Mouse (Mus musculus) telencephalon, adult 2 months (tissue): ENCODE data around the gene Ahnak.
"Not testable (repeated sequence)": the region's sequence is repeated elsewhere in the genome, so short reads cannot be mapped to it uniquely, and the experiment has no call there.

Source experiments
- DNase-seq: peaks from one replicate; pipeline ENCODE4 v3.0.0-alpha.2; 2011; ENCODE audit warnings: low read depth, low spot score

Gene Ahnak

DNA sequence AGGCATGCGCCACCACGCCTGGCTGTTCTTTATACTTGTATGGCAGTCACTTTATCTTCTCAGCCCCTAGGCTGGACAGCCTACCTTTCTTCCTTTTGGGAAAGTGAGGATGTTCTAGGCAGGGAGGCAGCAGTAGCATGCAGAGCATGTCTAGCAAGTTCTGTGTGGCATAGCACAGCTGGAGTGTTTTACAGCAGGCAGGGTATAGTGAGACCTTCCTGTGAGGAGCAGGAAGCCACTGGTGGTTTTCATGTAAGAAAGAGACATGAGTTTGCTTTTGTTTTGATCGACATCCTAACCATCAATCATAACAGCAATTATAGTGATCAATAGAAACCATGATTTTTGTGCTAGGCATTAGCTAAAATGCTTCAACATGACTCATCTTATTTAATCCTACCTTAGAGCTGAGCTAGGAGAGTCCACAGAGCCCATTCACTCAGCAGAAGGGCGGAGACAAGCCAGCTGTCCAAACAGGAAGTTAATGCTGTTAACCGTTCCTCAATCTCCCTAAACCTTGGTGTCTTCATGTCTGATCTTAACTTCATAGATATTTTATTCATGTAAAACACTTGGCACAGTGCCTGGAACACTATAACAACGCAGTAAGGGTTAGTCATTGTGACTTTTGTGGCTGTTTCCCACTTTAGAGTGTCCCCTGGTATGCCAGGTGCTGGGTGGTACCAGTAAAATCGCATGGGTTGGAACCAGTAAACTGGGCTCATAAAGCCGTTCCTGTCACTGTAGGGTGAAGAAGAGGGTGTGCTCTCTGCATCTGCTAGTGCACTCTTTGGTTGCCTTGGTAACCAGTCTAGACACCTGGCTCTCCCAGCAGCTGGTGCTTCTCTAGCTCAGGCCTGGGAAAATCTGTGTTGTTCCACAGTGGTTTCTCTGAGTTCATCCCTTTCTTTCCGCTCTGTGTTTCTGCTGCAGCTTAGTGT lies 76.8 kb downstream of the Ahnak start:
- DNase-seq = peak; percentile 68

DNA sequence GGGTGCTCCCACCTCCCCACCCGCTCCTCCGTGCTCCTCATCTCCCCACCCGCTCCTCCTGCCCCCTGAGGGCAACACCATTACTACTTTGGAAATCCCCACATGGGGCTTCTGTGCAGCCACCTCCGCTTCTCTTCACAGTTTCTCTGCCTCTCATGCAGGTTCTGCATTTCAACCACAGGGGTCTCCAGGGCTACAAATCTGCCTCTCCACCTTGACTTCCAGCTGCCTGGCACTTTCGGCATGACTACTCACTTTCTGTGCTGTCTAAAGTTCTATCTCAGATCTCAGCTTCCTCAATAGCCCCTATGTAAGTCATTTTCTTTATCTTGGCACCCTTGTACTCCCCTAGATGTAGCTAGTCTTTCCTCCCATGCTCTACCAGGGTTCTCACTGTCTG lies 78.2 kb downstream of the Ahnak start:
- DNase-seq = no peak

DNA sequence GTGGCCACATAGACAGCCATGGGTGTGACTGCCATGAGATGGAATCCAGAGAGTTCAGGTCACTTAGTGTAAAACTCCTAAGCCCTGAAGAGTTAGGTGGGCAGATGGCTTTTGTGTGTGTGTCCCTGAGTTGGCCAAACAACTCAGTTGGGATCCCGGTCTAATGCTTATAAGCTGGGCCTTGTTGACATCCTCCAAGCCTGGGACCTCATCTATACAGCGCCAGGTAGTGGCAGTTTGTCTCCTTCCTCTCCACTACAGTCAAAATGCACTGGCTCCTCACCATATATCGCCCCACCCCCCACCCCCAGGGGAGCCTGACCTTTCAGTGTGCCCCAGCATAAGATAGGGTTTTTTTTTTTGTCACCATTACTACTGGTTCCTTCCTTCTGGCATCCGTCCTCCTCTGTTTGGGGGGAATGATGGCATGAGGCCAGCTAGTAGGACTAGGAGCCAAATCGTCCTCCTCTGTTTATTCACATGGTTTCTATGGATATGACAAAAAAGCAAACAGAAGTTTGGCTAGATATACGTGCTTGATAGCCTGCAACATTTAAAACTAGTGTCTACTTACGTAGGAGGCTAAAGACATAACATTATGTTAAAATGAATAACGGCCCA lies 80.7 kb downstream of the Ahnak start:
- no peak for DNase-seq

DNA sequence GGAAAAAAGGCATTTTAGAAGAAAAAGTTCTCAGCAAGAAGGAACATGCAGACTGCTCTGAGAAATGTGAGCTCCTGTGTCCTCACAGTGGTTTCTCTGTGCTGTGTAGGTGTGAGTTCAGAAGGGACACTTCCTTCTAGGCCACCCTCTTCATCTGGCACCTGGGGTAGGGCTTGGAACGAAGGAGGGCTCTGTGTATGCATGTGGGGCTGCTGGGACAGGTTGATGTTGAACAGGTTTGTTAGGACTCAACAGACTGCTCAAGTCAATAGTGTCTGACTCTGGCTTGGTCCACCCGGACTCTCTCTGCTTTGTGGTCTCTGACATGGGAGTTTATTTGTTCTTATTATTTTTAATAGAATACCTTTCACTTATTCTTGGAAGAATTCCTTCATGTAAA lies 81.2 kb downstream of the Ahnak start:
- no peak for DNase-seq

GRCm38 (mm10) chr19:9071456-9072156 lies 82.5 kb downstream of the Ahnak start:
- no peak for DNase-seq

- no peak for DNase-seq
Observed at GRCm38 (mm10) chr19:9072157-9072530, 83.1 kb downstream of the Ahnak start.

- no peak for DNase-seq
Observed at GRCm38 (mm10) chr19:9073776-9074411, 84.8 kb downstream of the Ahnak start.

DNA sequence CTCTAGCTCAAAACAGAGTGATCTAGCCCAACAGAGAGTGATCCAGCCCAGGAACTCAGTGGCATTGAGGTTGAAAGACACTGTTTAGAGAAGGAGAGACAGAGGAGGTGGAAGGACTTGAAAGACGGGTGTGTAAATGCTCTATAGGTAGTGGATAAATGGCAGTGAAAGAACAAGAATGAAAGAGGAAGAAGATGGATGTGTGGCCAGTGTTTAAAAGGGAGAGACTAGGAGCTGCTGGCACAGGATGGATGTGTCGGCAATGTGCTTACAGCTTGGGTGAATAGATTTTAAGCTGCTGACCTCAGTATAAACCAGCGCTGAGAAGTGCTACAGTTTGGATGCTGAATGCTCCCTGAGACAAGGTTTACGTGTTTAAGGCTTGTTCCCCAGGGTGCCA lies 85.3 kb downstream of the Ahnak start:
- no peak for DNase-seq

- no peak for DNase-seq
Observed at GRCm38 (mm10) chr19:9075558-9075957, 86.5 kb downstream of the Ahnak start.

GRCm38 (mm10) chr19:9076035-9076434 lies 87.0 kb downstream of the Ahnak start:
- DNase-seq = no peak

DNA sequence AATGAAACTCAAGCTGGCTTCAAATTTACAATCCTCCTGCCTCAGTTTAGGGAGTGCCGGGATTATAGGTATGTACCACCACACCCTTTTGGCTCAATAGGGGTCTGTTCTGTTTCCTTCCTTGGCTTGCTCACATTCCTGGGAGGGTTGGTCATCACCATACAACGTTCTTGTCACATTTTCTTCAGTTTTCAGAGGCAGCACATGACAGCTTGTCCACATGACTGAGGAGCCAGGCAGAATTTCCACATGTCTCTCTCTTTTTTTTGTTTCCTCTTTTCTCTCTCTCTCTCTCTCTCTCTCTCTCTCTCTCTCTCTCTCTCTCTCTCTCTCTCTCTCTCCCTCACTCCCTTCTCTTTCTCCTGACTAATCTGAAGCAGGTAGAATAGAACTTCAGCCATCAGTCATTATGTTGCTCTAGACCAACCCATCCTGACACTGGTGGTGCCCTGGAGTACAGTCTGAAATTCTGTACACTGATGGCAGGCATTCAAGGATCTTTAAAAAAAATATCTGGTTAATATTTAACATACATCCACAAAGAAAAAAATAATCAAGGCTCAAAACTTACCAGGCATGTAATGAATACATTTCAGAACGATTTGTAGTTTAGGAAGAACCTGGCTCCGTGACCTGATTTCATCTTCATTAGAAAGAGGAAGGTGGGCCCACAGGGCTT lies 88.0 kb downstream of the Ahnak start:
- no peak for DNase-seq

- DNase-seq = no peak
Observed at GRCm38 (mm10) chr19:9079916-9080315, 90.8 kb downstream of the Ahnak start.

DNA sequence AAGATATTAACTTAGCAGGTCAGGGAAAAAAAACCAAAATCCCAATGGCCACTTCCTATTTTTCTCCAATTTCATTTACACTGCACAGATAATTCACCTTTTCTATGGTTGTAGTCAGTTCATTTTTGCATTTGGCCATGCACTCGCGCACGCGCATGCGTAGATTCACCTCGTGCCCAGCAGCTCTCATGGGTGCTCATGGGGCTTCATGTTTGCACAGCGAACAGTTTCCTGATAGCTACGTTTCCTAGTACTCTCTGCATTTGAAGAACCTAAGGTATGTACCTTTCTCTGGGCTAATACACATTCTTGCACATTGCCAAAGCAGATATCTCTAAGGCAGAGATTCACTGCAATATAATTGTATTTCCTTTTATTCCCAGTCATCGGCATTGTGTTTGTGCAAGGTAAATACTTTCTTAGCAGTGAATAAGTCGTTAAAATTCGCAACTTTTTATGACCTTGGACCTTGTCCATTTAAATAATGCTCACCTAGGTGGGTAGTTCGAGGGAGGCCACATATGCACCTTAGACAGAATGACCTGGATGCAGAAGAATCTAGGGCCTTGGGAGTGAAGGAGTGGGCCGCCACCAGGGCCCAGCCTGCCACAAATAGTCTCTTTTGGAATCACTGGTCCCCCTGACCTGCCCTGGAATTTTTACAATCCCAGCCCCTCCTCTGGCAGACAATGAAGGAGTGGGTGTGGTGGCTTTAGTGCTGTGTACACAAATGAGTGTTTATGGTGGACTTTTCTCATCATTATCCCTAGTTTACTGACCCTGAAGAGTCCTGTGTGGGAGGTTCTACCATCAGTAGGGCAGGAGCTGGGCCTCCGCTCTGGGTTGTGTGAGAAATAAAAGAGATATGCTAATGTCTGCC lies 92.5 kb downstream of the Ahnak start:
- no peak for DNase-seq

- no peak for DNase-seq
Observed at GRCm38 (mm10) chr19:9082191-9083009, 93.3 kb downstream of the Ahnak start.

GRCm38 (mm10) chr19:9083010-9083355 lies 93.9 kb downstream of the Ahnak start:
- DNase-seq = no peak

GRCm38 (mm10) chr19:9083892-9084291 lies 94.8 kb downstream of the Ahnak start:
- DNase-seq = not testable (repeated sequence)

DNA sequence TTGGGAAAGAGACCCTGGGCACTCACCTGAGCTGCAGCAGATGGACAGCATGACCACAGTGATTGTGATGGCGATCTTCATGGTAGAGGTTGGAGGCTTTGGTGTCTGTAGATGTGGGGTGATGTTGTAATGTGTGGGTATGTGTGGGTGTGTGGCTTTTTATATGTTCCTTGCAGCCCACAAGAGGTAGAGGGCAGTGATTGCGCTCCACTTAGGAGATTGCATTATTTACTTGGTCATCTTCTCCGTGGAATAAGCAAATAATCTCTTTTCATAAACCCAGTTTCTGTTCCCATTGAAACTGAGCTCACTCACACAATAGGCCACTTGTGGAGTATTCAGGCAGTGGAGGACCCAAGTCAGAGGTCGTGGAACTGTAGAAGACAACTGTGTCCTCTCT lies 98.7 kb downstream of the Ahnak start, which contains the start of gene Scgb1a1:
Gene Scgb1a1, minus strand, starts transcription at position 138 of the 400 bp plus-strand sequence.
- no peak for DNase-seq

DNA sequence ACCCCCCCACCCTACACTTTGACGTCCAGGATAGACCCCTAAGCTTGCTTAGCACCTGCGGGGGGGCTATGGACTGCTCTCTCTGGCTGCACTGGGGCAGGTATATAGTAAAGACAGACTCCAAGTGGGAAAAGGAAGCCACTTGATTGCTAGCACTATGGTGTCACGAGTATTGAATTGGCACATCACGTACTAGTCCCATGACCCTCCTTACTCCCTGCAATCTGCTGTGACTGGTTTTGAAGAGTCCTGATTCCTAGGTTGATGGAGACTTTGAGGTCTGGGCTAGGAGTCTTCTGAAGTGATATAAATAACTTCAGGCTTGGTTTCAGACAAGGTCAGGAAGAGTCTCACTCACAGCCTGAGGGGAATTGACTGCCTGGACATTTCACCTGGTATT lies 101.1 kb downstream of the Ahnak start:
- no peak for DNase-seq

- no peak for DNase-seq
Observed at GRCm38 (mm10) chr19:9090709-9091108, 101.6 kb downstream of the Ahnak start.

DNA sequence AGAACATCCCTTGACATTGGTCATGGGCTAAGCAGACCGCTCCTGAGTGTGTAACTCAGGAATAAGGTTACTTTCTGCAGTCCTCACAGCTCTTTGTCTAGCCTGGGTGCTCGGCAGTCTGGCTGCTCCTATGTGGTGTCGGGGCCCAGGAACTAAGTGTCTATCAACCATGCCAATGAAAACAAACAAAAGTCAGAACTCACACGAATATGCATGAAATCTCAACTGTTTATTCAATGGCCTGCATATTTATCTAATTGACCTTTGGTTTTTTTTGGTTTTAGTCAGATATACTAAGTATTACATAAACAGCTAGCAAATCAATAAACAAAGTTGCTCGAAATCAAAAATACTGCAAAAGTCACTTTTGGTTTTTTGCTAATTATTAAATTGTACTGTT lies 106.0 kb downstream of the Ahnak start:
- no peak for DNase-seq
